Mouse (Mus musculus) G1E (cell line): ENCODE results near the gene Akap6.

Experiments
- CTCF ChIP-seq: IDR thresholded peaks from 2 replicates; pipeline ENCODE4 v1.5.1; 2012; ENCODE audit warnings: low read depth, low read length, inconsistent platforms, mixed read lengths
- GATA1 ChIP-seq: IDR thresholded peaks from 2 replicates; pipeline ENCODE4 v1.6.1; 2012; ENCODE audit warnings: borderline replicate concordance, low read length, inconsistent platforms, mixed read lengths
- TAL1 ChIP-seq: conservative IDR thresholded peaks from 2 replicates; pipeline ENCODE4 v1.6.1; 2012; ENCODE audit warnings: low read depth, low read length, inconsistent platforms, mixed read lengths

GRCm38 (mm10) chr12:53144760-53145159 is 445.6 kb downstream of the Akap6 start:
- TF ChIP-seq CTCF (no peak), GATA1 (no peak), TAL1 (no peak)
